Mouse (Mus musculus): ENCODE results near the gene Emc3. TPM values are rescaled to one million over a fixed set of nuclear protein-coding genes. Genes with fewer than 3 reads are reported as not detected.

The Emc3 gene
- polyA plus RNA-seq, 1 experiment = 90.5 TPM

GRCm38 (mm10) chr6:113469021-113469420, 62.4 kb downstream of the Emc3 start:
- no peak overlapping the region for H3K27ac ChIP-seq (ENCODE audit: insufficient read depth, low read length)
- no peak overlapping the region for H3K4me3 ChIP-seq (ENCODE audit: insufficient read depth, low read length)

GRCm38 (mm10) chr6:113468512-113468911, 62.9 kb downstream of the Emc3 start:
- H3K4me3 ChIP-seq (ENCODE audit: insufficient read depth, low read length) = no peak overlapping the region

More at GRCm38 (mm10) chr6:113469021-113469420, 62.4 kb downstream of the Emc3 start:
- 0 out of 2 replicates have a peak, but pooled peaks cover 2% of the 10 kb centered on the region for H3K4me1 ChIP-seq (ENCODE audit: control insufficient read depth, insufficient read depth, low read length)
- TF ChIP-seq CTCF (IDR thresholded peaks at IDR 0.05; ENCODE audit: borderline replicate concordance, insufficient read depth, low read length) = peak; percentile 68; the same call in 1 of the 2 replicates
- TF ChIP-seq POLR2A (IDR thresholded peaks at IDR 0.05; ENCODE audit: low read depth, low read length) = no peak

GRCm38 (mm10) chr6:113465602-113466001, 65.8 kb downstream of the Emc3 start:
- no peak for TF ChIP-seq POLR2A (IDR thresholded peaks at IDR 0.05; ENCODE audit: low read depth, low read length)
- peak; percentile 47; the same call in 1 of the 2 replicates for TF ChIP-seq CTCF (IDR thresholded peaks at IDR 0.05; ENCODE audit: borderline replicate concordance, insufficient read depth, low read length)
- H3K4me3 ChIP-seq (ENCODE audit: insufficient read depth, low read length) = no peak overlapping the region
- H3K27ac ChIP-seq (ENCODE audit: insufficient read depth, low read length) = no peak overlapping the region
- no peaks in the 10 kb centered on the region for H3K4me1 ChIP-seq (ENCODE audit: control insufficient read depth, insufficient read depth, low read length)

More at GRCm38 (mm10) chr6:113468512-113468911, 62.9 kb downstream of the Emc3 start:
- TF ChIP-seq POLR2A (IDR thresholded peaks at IDR 0.05; ENCODE audit: low read depth, low read length) (no peak), CTCF (IDR thresholded peaks at IDR 0.05; ENCODE audit: borderline replicate concordance, insufficient read depth, low read length) (no peak)
- Histone ChIP-seq H3K27ac (ENCODE audit: insufficient read depth, low read length) (no peak overlapping the region), H3K4me1 (ENCODE audit: control insufficient read depth, insufficient read depth, low read length) (0 out of 2 replicates have a peak, but pooled peaks cover 2% of the 10 kb centered on the region)

Other genes with a start within 250 kb of the Emc3 start
- 0.25 TPM in 1 of 2 replicates, not detected in the other for gene Cpne9, start 249.3 kb downstream of the Emc3 start, polyA plus RNA-seq (2011; ENCODE audit: insufficient read length, low read depth, missing spikeins)
- gene Brpf1, start 224.5 kb downstream of the Emc3 start, polyA plus RNA-seq (2011; ENCODE audit: insufficient read length, low read depth, missing spikeins) = 16.5 and 17.0 TPM in 2 replicates
- 20.9 and 24.3 TPM in 2 replicates for gene Ogg1, start 204.7 kb downstream of the Emc3 start, polyA plus RNA-seq (2011; ENCODE audit: insufficient read length, low read depth, missing spikeins)
- gene Camk1, start 187.7 kb downstream of the Emc3 start, polyA plus RNA-seq (2011; ENCODE audit: insufficient read length, low read depth, missing spikeins) = 56.3 and 66.6 TPM in 2 replicates
- 26.0 and 31.5 TPM in 2 replicates for gene Tada3, start 153.8 kb downstream of the Emc3 start, polyA plus RNA-seq (2011; ENCODE audit: insufficient read length, low read depth, missing spikeins)
- gene Arpc4, start 153.5 kb downstream of the Emc3 start, polyA plus RNA-seq (2011; ENCODE audit: insufficient read length, low read depth, missing spikeins) = 179 and 247 TPM in 2 replicates
- gene Ttll3, start 142.4 kb downstream of the Emc3 start, polyA plus RNA-seq (2011; ENCODE audit: insufficient read length, low read depth, missing spikeins) = 6.6 and 7.7 TPM in 2 replicates
- gene Rpusd3, start 112.3 kb downstream of the Emc3 start, polyA plus RNA-seq (2011; ENCODE audit: insufficient read length, low read depth, missing spikeins) = 7.7 and 8.0 TPM in 2 replicates
- gene Cidec, start 95.9 kb downstream of the Emc3 start, polyA plus RNA-seq (2011; ENCODE audit: insufficient read length, low read depth, missing spikeins) = not detected in 2 replicates
- 48.6 and 48.9 TPM in 2 replicates for gene Jagn1, start 89.1 kb downstream of the Emc3 start, polyA plus RNA-seq (2011; ENCODE audit: insufficient read length, low read depth, missing spikeins)
- not detected in 2 replicates for gene Il17re, start 73.2 kb downstream of the Emc3 start, polyA plus RNA-seq (2011; ENCODE audit: insufficient read length, low read depth, missing spikeins)
- 20.7 and 23.5 TPM in 2 replicates for gene Il17rc, start 60.2 kb downstream of the Emc3 start, polyA plus RNA-seq (2011; ENCODE audit: insufficient read length, low read depth, missing spikeins)
- 27.5 and 34.4 TPM in 2 replicates for gene Creld1, start 48.4 kb downstream of the Emc3 start, polyA plus RNA-seq (2011; ENCODE audit: insufficient read length, low read depth, missing spikeins)
- gene Prrt3, start 29.7 kb downstream of the Emc3 start, polyA plus RNA-seq (2011; ENCODE audit: insufficient read length, low read depth, missing spikeins) = not detected in 2 replicates
- gene Fancd2, start within 50 bp of the Emc3 start, polyA plus RNA-seq (2011; ENCODE audit: insufficient read length, low read depth, missing spikeins) = 9.2 and 15.6 TPM in 2 replicates
- gene Fancd2os, start 69.1 kb upstream of the Emc3 start, polyA plus RNA-seq (2011; ENCODE audit: insufficient read length, low read depth, missing spikeins) = not detected in 2 replicates
- gene Brk1, start 73.1 kb upstream of the Emc3 start, polyA plus RNA-seq (2011; ENCODE audit: insufficient read length, low read depth, missing spikeins) = 162 and 173 TPM in 2 replicates
- gene Vhl, start 92.3 kb upstream of the Emc3 start, polyA plus RNA-seq (2011; ENCODE audit: insufficient read length, low read depth, missing spikeins) = 23.5 and 38.7 TPM in 2 replicates
- 21.3 and 28.4 TPM in 2 replicates for gene Irak2, start 106.8 kb upstream of the Emc3 start, polyA plus RNA-seq (2011; ENCODE audit: insufficient read length, low read depth, missing spikeins)
- 47.5 and 48.1 TPM in 2 replicates for gene Tatdn2, start 165.4 kb upstream of the Emc3 start, polyA plus RNA-seq (2011; ENCODE audit: insufficient read length, low read depth, missing spikeins)
- not detected in 2 replicates for gene Ghrl, start 188.2 kb upstream of the Emc3 start, polyA plus RNA-seq (2011; ENCODE audit: insufficient read length, low read depth, missing spikeins)
- gene Sec13, start 209.1 kb upstream of the Emc3 start, polyA plus RNA-seq (2011; ENCODE audit: insufficient read length, low read depth, missing spikeins) = 182 and 189 TPM in 2 replicates

All from embryonic fibroblast, embryonic 13.5 days (primary cell).